Mouse (Mus musculus): Measurements from ENCODE around the gene Zbtb41. TPM values are rescaled to one million over a fixed set of nuclear protein-coding genes. Genes with fewer than 3 reads are reported as not detected.
"Not testable (repeated sequence)": the region's sequence is repeated elsewhere in the genome, so short reads cannot be mapped to it uniquely, and the experiment has no call there.

Zbtb41 gene
- polyA plus RNA-seq (2015; fragmentation: Nextera tagmentation; extraction: Ambion mirVana): 8.0 and 9.8 TPM in 2 replicates

- Histone ChIP-seq H3K4me3 (peak within 1 kb of the TSS; percentile 86), H3K9me3 (no peaks in the 10 kb centered on the region), H3K27ac (peak within 1 kb of the TSS; percentile 90), H3K9ac (peak within 1 kb of the TSS; percentile 95), H3K4me2 (peak within 1 kb of the TSS; percentile 71), H3K4me1 (peaks cover 30% of the 10 kb centered on the region), H3K27me3 (no peaks in the 10 kb centered on the region), H3K36me3 (peaks cover 3% of the 10 kb centered on the region)
- peak; percentile 95 for ATAC-seq (ENCODE audit: insufficient number of reproducible peaks, insufficient read depth, low FRiP score, low TSS enrichment, low read depth)
- WGBS: under 1% methylated on average over 83 of the region's 88 CpGs
These were observed at the start of gene Zbtb41 for GRCm38 (mm10) chr1:139421875-139422791. TSS of gene Zbtb41 (plus strand) at chr1:139422288.

GRCm38 (mm10) chr1:139375900-139376299, 46.2 kb upstream of the Zbtb41 start:
- 35% methylated on average over 6 of the region's 6 CpGs for WGBS

GRCm38 (mm10) chr1:139376638-139377286, 45.3 kb upstream of the Zbtb41 start, which contains the start of gene Crb1:
TSS of gene Crb1 (minus strand) at chr1:139377100.
- H3K4me2 ChIP-seq: peak within 1 kb of the TSS; percentile 11; the same call in 1 of the 2 replicates

More at GRCm38 (mm10) chr1:139375900-139376299, 46.2 kb upstream of the Zbtb41 start:
- Histone ChIP-seq H3K4me3 (no peak overlapping the region), H3K9me3 (no peaks in the 10 kb centered on the region), H3K27ac (no peak overlapping the region), H3K4me1 (peaks cover 4% of the 10 kb centered on the region; the same call in 1 of the 2 replicates), H3K9ac (no peak overlapping the region), H3K4me2 (no peak overlapping the region; the same call in 1 of the 2 replicates), H3K36me3 (no peaks in the 10 kb centered on the region), H3K27me3 (no peaks in the 10 kb centered on the region)
- no peak for ATAC-seq (ENCODE audit: insufficient number of reproducible peaks, insufficient read depth, low FRiP score, low TSS enrichment, low read depth)

GRCm38 (mm10) chr1:139378861-139379620, 43.0 kb upstream of the Zbtb41 start:
- Histone ChIP-seq H3K4me3 (no peak overlapping the region), H3K4me1 (peaks cover 4% of the 10 kb centered on the region; the same call in 1 of the 2 replicates), H3K9me3 (no peaks in the 10 kb centered on the region), H3K4me2 (no peak overlapping the region), H3K27ac (no peak overlapping the region), H3K9ac (no peak overlapping the region), H3K27me3 (no peaks in the 10 kb centered on the region), H3K36me3 (no peaks in the 10 kb centered on the region)
- ATAC-seq (ENCODE audit: insufficient number of reproducible peaks, insufficient read depth, low FRiP score, low TSS enrichment, low read depth): peak; percentile 48; the same call in 1 of the 2 replicates
- WGBS: 20% methylated on average over 11 of the region's 11 CpGs

More at GRCm38 (mm10) chr1:139376638-139377286, 45.3 kb upstream of the Zbtb41 start, which contains the start of gene Crb1:
- Histone ChIP-seq H3K36me3 (no peaks in the 10 kb centered on the region), H3K27me3 (no peaks in the 10 kb centered on the region), H3K4me3 (no peak within 1 kb of the TSS), H3K9me3 (no peaks in the 10 kb centered on the region), H3K9ac (no peak within 1 kb of the TSS), H3K27ac (no peak within 1 kb of the TSS), H3K4me1 (peaks cover 4% of the 10 kb centered on the region; the same call in 1 of the 2 replicates)
- 10% methylated on average over 5 of the region's 5 CpGs for WGBS
- ATAC-seq (ENCODE audit: insufficient number of reproducible peaks, insufficient read depth, low FRiP score, low TSS enrichment, low read depth): no peak

- 23% methylated on average over 4 of the region's 4 CpGs for WGBS
- no peak overlapping the region for H3K9ac ChIP-seq
- no peaks in the 10 kb centered on the region for H3K27me3 ChIP-seq
- H3K27ac ChIP-seq: no peak overlapping the region
- H3K4me1 ChIP-seq: peaks cover 4% of the 10 kb centered on the region; the same call in 1 of the 2 replicates
- no peak for ATAC-seq (ENCODE audit: insufficient number of reproducible peaks, insufficient read depth, low FRiP score, low TSS enrichment, low read depth)
- H3K4me2 ChIP-seq: no peak overlapping the region
- no peaks in the 10 kb centered on the region for H3K9me3 ChIP-seq
- no peaks in the 10 kb centered on the region for H3K36me3 ChIP-seq
- no peak overlapping the region for H3K4me3 ChIP-seq
These were observed 42.5 kb upstream of the Zbtb41 start for GRCm38 (mm10) chr1:139379621-139379984.

- H3K4me3 ChIP-seq: no peak overlapping the region
- H3K9me3 ChIP-seq: no peaks in the 10 kb centered on the region
- WGBS: 31% methylated on average over 2 of the region's 2 CpGs
- no peak overlapping the region for H3K4me2 ChIP-seq
- no peaks in the 10 kb centered on the region for H3K36me3 ChIP-seq
- no peak overlapping the region for H3K27ac ChIP-seq
- no peaks in the 10 kb centered on the region for H3K27me3 ChIP-seq
- no peaks in the 10 kb centered on the region for H3K4me1 ChIP-seq
- H3K9ac ChIP-seq: no peak overlapping the region
- no peak for ATAC-seq (ENCODE audit: insufficient number of reproducible peaks, insufficient read depth, low FRiP score, low TSS enrichment, low read depth)
These were observed 30.3 kb upstream of the Zbtb41 start for GRCm38 (mm10) chr1:139391747-139392146.

- Histone ChIP-seq H3K27me3 (no peaks in the 10 kb centered on the region), H3K4me2 (no peak overlapping the region), H3K4me1 (no peaks in the 10 kb centered on the region), H3K9ac (no peak overlapping the region), H3K4me3 (no peak overlapping the region), H3K27ac (no peak overlapping the region), H3K9me3 (no peaks in the 10 kb centered on the region), H3K36me3 (no peaks in the 10 kb centered on the region)
- no peak for ATAC-seq (ENCODE audit: insufficient number of reproducible peaks, insufficient read depth, low FRiP score, low TSS enrichment, low read depth)
- 49% methylated on average over 1 of the region's 1 CpGs for WGBS
These were observed 25.5 kb upstream of the Zbtb41 start for GRCm38 (mm10) chr1:139396589-139396988.

GRCm38 (mm10) chr1:139405766-139406165, 16.3 kb upstream of the Zbtb41 start:
- Histone ChIP-seq H3K9ac (no peak overlapping the region), H3K4me3 (no peak overlapping the region), H3K27ac (no peak overlapping the region), H3K4me2 (no peak overlapping the region), H3K36me3 (no peaks in the 10 kb centered on the region), H3K27me3 (no peaks in the 10 kb centered on the region), H3K9me3 (no peaks in the 10 kb centered on the region), H3K4me1 (no peaks in the 10 kb centered on the region)
- ATAC-seq (ENCODE audit: insufficient number of reproducible peaks, insufficient read depth, low FRiP score, low TSS enrichment, low read depth): no peak

GRCm38 (mm10) chr1:139407701-139408100, 14.4 kb upstream of the Zbtb41 start:
- ATAC-seq (ENCODE audit: insufficient number of reproducible peaks, insufficient read depth, low FRiP score, low TSS enrichment, low read depth): no peak
- H3K36me3 ChIP-seq: no peaks in the 10 kb centered on the region
- H3K4me3 ChIP-seq: no peak overlapping the region
- H3K27me3 ChIP-seq: no peaks in the 10 kb centered on the region
- H3K9me3 ChIP-seq: no peaks in the 10 kb centered on the region
- H3K4me2 ChIP-seq: no peak overlapping the region
- no peak overlapping the region for H3K27ac ChIP-seq
- H3K9ac ChIP-seq: no peak overlapping the region
- 59% methylated on average over 5 of the region's 5 CpGs for WGBS
- no peaks in the 10 kb centered on the region for H3K4me1 ChIP-seq

GRCm38 (mm10) chr1:139412365-139412764, 9.7 kb upstream of the Zbtb41 start:
- H3K27ac ChIP-seq; H3K4me2 ChIP-seq; H3K4me1 ChIP-seq; H3K4me3 ChIP-seq; H3K36me3 ChIP-seq; H3K9ac ChIP-seq; ATAC-seq (ENCODE audit: insufficient number of reproducible peaks, insufficient read depth, low FRiP score, low TSS enrichment, low read depth); H3K27me3 ChIP-seq; H3K9me3 ChIP-seq: not testable (repeated sequence)
- WGBS: 78% methylated on average over 2 of the region's 2 CpGs

GRCm38 (mm10) chr1:139413465-139413864, 8.6 kb upstream of the Zbtb41 start:
- ATAC-seq (ENCODE audit: insufficient number of reproducible peaks, insufficient read depth, low FRiP score, low TSS enrichment, low read depth): no peak
- no peak overlapping the region for H3K27ac ChIP-seq
- no peak overlapping the region for H3K4me3 ChIP-seq
- 80% methylated on average over 3 of the region's 3 CpGs for WGBS
- H3K4me2 ChIP-seq: no peak overlapping the region
- H3K36me3 ChIP-seq: no peaks in the 10 kb centered on the region
- no peak overlapping the region for H3K9ac ChIP-seq
- H3K27me3 ChIP-seq: no peaks in the 10 kb centered on the region
- H3K4me1 ChIP-seq: no peaks in the 10 kb centered on the region
- no peaks in the 10 kb centered on the region for H3K9me3 ChIP-seq
